Mouse (Mus musculus): Measurements from ENCODE around the gene Alkbh5.

- TF ChIP-seq CTCF (IDR thresholded peaks at IDR 0.05; ENCODE audit: low read depth) (0 out of 2 replicates have a peak, but pooled peaks have one; percentile 11), EP300 (IDR thresholded peaks at IDR 0.05; ENCODE audit: low read depth) (no peak)
These were observed 1.5 kb downstream of the Alkbh5 start for GRCm38 (mm10) chr11:60537468-60538347.
